9 mouse cellular contexts compared by ENCODE assay signal in the genomic region with DNA sequence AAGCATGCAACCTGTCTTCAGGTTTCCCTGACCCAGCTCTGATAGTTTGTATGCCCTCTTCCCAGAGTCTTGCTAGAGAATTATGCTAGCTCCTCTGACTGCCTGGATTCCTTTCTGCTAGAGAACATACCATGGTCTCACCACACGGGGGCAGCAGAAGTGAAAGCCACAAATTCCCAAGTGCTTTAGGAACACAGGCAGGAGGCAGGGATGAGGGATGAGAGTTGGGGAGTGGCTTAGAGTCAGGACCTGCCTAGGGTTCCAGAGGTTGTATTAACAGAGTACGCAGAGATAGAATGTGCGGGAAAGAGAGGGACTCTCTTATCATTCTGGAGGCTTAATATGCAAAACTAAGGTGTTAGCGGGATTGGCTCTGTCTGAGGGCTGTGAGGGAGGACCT.
A peak's percentile ranks its signal among the peaks of the same experiment; 100 is the strongest.
DNase-seq lines count a peak whose midpoint lies in the region; ATAC-seq and TF ChIP-seq lines count a peak whose summit lies in the region.
"Had no signal": no experiment of that assay in that cellular context is flagged by ENCODE, and none has a peak within 500 bp of the region (broad histone marks: within the 10 kb centered on the region; RNA-seq: fewer than 3 reads in every experiment).

No protein-coding gene starts in this region.

- H3K9ac ChIP-seq in forebrain, embryonic 11.5 days (ENCODE audit: low read length), result no peak overlapping the region
- H3K9ac ChIP-seq in hindbrain, embryonic 15.5 days, result no peak overlapping the region
- H3K9ac ChIP-seq in stomach, postnatal 0 days (ENCODE audit: low read length), result no peak overlapping the region

- intact Hi-C loops in gastrocnemius, adult 2 months (cut with DNase I), result no loop called here

- H3K9me3 ChIP-seq in forebrain, embryonic 11.5 days (ENCODE audit: control insufficient read depth, low read length), result no peaks in the 10 kb centered on the region
- H3K9me3 ChIP-seq in hindbrain, embryonic 15.5 days, result no peaks in the 10 kb centered on the region
- no peaks in the 10 kb centered on the region for H3K9me3 ChIP-seq in stomach, postnatal 0 days (ENCODE audit: control insufficient read depth, low read length)

- H3K27me3 ChIP-seq in forebrain, embryonic 11.5 days (ENCODE audit: control insufficient read depth, insufficient read depth, low read length), result no peaks in the 10 kb centered on the region
- no peaks in the 10 kb centered on the region for H3K27me3 ChIP-seq in hindbrain, embryonic 15.5 days
- H3K27me3 ChIP-seq in stomach, postnatal 0 days (ENCODE audit: control insufficient read depth, insufficient read depth, low read length), result no peaks in the 10 kb centered on the region

- H3K4me2 ChIP-seq in forebrain, embryonic 11.5 days (ENCODE audit: low read depth, low read length, severe bottlenecking), result no peak overlapping the region
- no peak overlapping the region for H3K4me2 ChIP-seq in hindbrain, embryonic 15.5 days
- no peak overlapping the region for H3K4me2 ChIP-seq in stomach, postnatal 0 days (replicated peaks; ENCODE audit: low read depth)

- WGBS in forebrain, embryonic 11.5 days, result 15% methylated on average over 4 of the region's 4 CpGs
- 33% methylated on average over 4 of the region's 4 CpGs for WGBS in hindbrain, embryonic 15.5 days
- WGBS in stomach, postnatal 0 days, result 17% methylated on average over 4 of the region's 4 CpGs

- peak; percentile 69 for TF ChIP-seq CTCF in gastrocnemius, adult 2 months (IDR thresholded peaks at IDR 0.05)
- peak; percentile 92 for TF ChIP-seq CTCF in stomach, postnatal 0 days (IDR thresholded peaks at IDR 0.05; ENCODE audit: low read depth)

- H3K4me1 ChIP-seq in forebrain, embryonic 11.5 days (replicated peaks; ENCODE audit: control insufficient read depth, insufficient read depth, low read length), result no peaks in the 10 kb centered on the region
- H3K4me1 ChIP-seq in hindbrain, embryonic 15.5 days (replicated peaks), result no peaks in the 10 kb centered on the region
- no peaks in the 10 kb centered on the region for H3K4me1 ChIP-seq in stomach, postnatal 0 days (replicated peaks; ENCODE audit: control insufficient read depth, insufficient read depth)

- DNase-seq in gastrocnemius, adult 2 months, result peak; percentile 53
- no peak for DNase-seq in gastrocnemius, postnatal 25 days
- DNase-seq in c-Kit-positive CD71-positive TER-119-negative erythroid progenitor cells, embryonic 14.5 days (ENCODE audit: low read depth), result peak; percentile 1
- DNase-seq in forebrain, embryonic 11.5 days (ENCODE audit: low spot score), result peak; percentile 81
- peak; percentile 19 for DNase-seq in left cerebral cortex, adult 11 months (ENCODE audit: low spot score)
- peak; percentile 78 for DNase-seq in mesoderm, embryonic 11.5 days (ENCODE audit: low read depth, low spot score)
- peak; percentile 71 for DNase-seq in stomach, postnatal 0 days (ENCODE audit: low spot score)

- no peaks in the 10 kb centered on the region for H3K36me3 ChIP-seq in forebrain, embryonic 11.5 days (ENCODE audit: control insufficient read depth, insufficient read depth, low read length)
- no peaks in the 10 kb centered on the region for H3K36me3 ChIP-seq in hindbrain, embryonic 15.5 days
- no peaks in the 10 kb centered on the region for H3K36me3 ChIP-seq in stomach, postnatal 0 days (ENCODE audit: control insufficient read depth, insufficient read depth, low read length)

- TF ChIP-seq EP300 in stomach, postnatal 0 days (optimal IDR thresholded peaks at IDR 0.05), result no peak

- H3K4me3 ChIP-seq in gastrocnemius, adult 2 months, result no peak overlapping the region
- no peak overlapping the region for H3K4me3 ChIP-seq in forebrain, embryonic 11.5 days (ENCODE audit: low read depth, low read length)
- H3K4me3 ChIP-seq in hindbrain, embryonic 15.5 days, result no peak overlapping the region
- no peak overlapping the region for H3K4me3 ChIP-seq in stomach, postnatal 0 days (ENCODE audit: low read depth, low read length)

- no peak overlapping the region for H3K27ac ChIP-seq in gastrocnemius, adult 2 months
- H3K27ac ChIP-seq in forebrain, embryonic 11.5 days (ENCODE audit: low read depth, low read length), result no peak overlapping the region
- no peak overlapping the region for H3K27ac ChIP-seq in hindbrain, embryonic 15.5 days (replicated peaks)
- no peak overlapping the region for H3K27ac ChIP-seq in stomach, postnatal 0 days (replicated peaks)
- H3K27ac ChIP-seq: macrophage had no signal

- ATAC-seq in forebrain, embryonic 11.5 days (replicated peaks; ENCODE audit: low FRiP score), result peak; percentile 69; the same call in 1 of the 2 replicates
- peak; percentile 42; the same call in 1 of the 2 replicates for ATAC-seq in hindbrain, embryonic 15.5 days (ENCODE audit: low FRiP score, low read depth)
- ATAC-seq in stomach, postnatal 0 days (ENCODE audit: low FRiP score, low TSS enrichment), result peak; percentile 32; the same call in 1 of the 2 replicates
